Mouse (Mus musculus) liver, embryonic 14.5 days (tissue): ENCODE measurements around the gene Ak8. TPM values are rescaled to one million over a fixed set of nuclear protein-coding genes. Genes with fewer than 3 reads are reported as not detected.

Experiments used
- ATAC-seq: fragments of 200-750 bp; cut with Nextera tagmentation; 2 replicates; pipeline ENCODE4 v1.8.0; 2017; ENCODE audit warnings: moderate number of reproducible peaks, mild to moderate bottlenecking, moderate library complexity; ENCODE audit not compliant: insufficient read depth
- DNase-seq, 3 experiments: peaks; one replicate each; pipeline ENCODE4 v3.0.0-alpha.2; 2012 to 2013; ENCODE audit warnings: low read depth in 3 of 3, low spot score in 3 of 3
- H3K27ac ChIP-seq: fragments of 300-500 bp; sonication (generic); 2 replicates; pipeline ENCODE4 v1.5.1; 2014; ENCODE audit warnings: moderate library complexity, mild to moderate bottlenecking, control low read depth, inconsistent platforms
- H3K27me3 ChIP-seq: fragments of 300-500 bp; sonication (generic); 2 replicates; pipeline ENCODE4 v1.6.1; 2014; ENCODE audit warnings: mild to moderate bottlenecking, low read length, moderate library complexity; ENCODE audit not compliant: control insufficient read depth, insufficient read depth
- H3K36me3 ChIP-seq: fragments of 300-500 bp; sonication (generic); replicated peaks from 2 replicates; pipeline ENCODE4 v1.6.1; 2014; ENCODE audit warnings: low read depth; ENCODE audit not compliant: control insufficient read depth, insufficient read depth
- H3K4me1 ChIP-seq, 2 experiments: fragments of 200-500 bp in 1 of 2; fragments of 300-500 bp in 1 of 2; sonication (generic) in 1 of 2; replicated peaks; 2 replicates each; pipeline ENCODE4 v1.6.1; 2012 to 2014; ENCODE audit warnings: antibody characterized with exemption in 1 of 2, inconsistent platforms in 1 of 2, low read length in 1 of 2; ENCODE audit not compliant: control insufficient read depth in 2 of 2, insufficient read depth in 2 of 2
- H3K4me2 ChIP-seq: fragments of 300-500 bp; sonication (generic); 2 replicates; pipeline ENCODE4 v1.6.1; 2014; ENCODE audit warnings: low read depth, mild to moderate bottlenecking, control low read depth, moderate library complexity
- H3K4me3 ChIP-seq, 2 experiments: fragments of 200-500 bp in 1 of 2; fragments of 300-500 bp in 1 of 2; sonication (generic) in 1 of 2; 2 replicates each; pipeline ENCODE4 v1.5.1; 2012 to 2014; ENCODE audit warnings: low read depth in 2 of 2, low read length in 2 of 2, mild to moderate bottlenecking in 2 of 2, control low read depth in 1 of 2, inconsistent platforms in 1 of 2, moderate library complexity in 1 of 2; ENCODE audit not compliant: insufficient read depth in 1 of 2
- H3K9ac ChIP-seq: fragments of 300-500 bp; sonication (generic); replicated peaks from 2 replicates; pipeline ENCODE4 v1.6.1; 2014; ENCODE audit warnings: mild to moderate bottlenecking, control low read depth, moderate library complexity
- H3K9me3 ChIP-seq: fragments of 300-500 bp; sonication (generic); 2 replicates; pipeline ENCODE4 v1.6.1; 2016; ENCODE audit warnings: low read length, mixed read lengths; ENCODE audit not compliant: control insufficient read depth
- CTCF ChIP-seq: IDR thresholded peaks from 2 replicates; pipeline ENCODE4 v1.5.1; 2016; ENCODE audit warnings: antibody characterized with exemption, low read depth, control low read depth
- EP300 ChIP-seq: IDR thresholded peaks from 2 replicates; pipeline ENCODE4 v1.6.1; 2016; ENCODE audit warnings: antibody characterized with exemption, low read depth
- WGBS: fragments of 180-500 bp; shearing (Covaris S2); extraction: QIAGEN DNeasy Blood & Tissue Kit; methylation state at CpG from one replicate; pipeline ENCODE4 v1.1.7; 2014; ENCODE audit not compliant: insufficient replicate concordance; 5-methylcytosine and 5-hydroxymethylcytosine counted together
- polyA plus RNA-seq, 2 experiments: library from polyadenylated mRNA; depleted of rRNA in 1 of 2; stranded (reverse) in 1 of 2; unstranded in 1 of 2; fragments of >200 nt; fragmentation: Nextera tagmentation in 1 of 2; extraction: Ambion mirVana in 1 of 2; gene quantifications; 2 replicates each; pipeline versions ENCODE4 v1.2.1 to v1.2.3; 2012 to 2014

Gene Ak8
- polyA plus RNA-seq, 2 experiments = 0.18 to 0.24 TPM

DNA sequence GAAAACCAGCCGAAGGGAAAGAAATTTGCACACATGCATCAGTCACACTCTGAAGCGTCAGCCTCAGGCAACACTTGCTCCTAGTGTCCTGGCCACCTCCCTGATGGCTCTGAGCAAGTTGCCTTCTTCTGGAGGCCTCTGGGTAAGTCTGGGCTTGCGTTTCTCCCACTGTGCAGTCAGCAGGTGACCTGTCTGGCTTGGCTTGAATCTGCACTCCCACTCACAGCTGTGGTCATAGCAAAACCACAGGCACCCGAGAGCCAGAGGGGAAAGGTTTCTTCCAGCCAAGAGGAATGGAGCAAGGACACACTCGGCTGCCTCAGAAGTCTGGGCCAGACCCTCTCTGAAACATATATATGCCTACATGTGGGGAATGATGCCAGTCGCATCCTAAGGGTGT lies 108.9 kb downstream of the Ak8 start:
- no peak overlapping the region for H3K4me2 ChIP-seq
- no peaks in the 10 kb centered on the region for H3K4me1 ChIP-seq
- no peak for TF ChIP-seq CTCF
- no peak for TF ChIP-seq EP300
- H3K27me3 ChIP-seq = no peaks in the 10 kb centered on the region
- no peak for ATAC-seq
- no peaks in the 10 kb centered on the region for H3K36me3 ChIP-seq
- 47% methylated on average over 6 of the region's 6 CpGs for WGBS
- no peak overlapping the region for H3K4me3 ChIP-seq
- H3K9me3 ChIP-seq = no peaks in the 10 kb centered on the region
- H3K27ac ChIP-seq = no peak overlapping the region
- H3K9ac ChIP-seq = no peak overlapping the region
- no peak for DNase-seq

DNA sequence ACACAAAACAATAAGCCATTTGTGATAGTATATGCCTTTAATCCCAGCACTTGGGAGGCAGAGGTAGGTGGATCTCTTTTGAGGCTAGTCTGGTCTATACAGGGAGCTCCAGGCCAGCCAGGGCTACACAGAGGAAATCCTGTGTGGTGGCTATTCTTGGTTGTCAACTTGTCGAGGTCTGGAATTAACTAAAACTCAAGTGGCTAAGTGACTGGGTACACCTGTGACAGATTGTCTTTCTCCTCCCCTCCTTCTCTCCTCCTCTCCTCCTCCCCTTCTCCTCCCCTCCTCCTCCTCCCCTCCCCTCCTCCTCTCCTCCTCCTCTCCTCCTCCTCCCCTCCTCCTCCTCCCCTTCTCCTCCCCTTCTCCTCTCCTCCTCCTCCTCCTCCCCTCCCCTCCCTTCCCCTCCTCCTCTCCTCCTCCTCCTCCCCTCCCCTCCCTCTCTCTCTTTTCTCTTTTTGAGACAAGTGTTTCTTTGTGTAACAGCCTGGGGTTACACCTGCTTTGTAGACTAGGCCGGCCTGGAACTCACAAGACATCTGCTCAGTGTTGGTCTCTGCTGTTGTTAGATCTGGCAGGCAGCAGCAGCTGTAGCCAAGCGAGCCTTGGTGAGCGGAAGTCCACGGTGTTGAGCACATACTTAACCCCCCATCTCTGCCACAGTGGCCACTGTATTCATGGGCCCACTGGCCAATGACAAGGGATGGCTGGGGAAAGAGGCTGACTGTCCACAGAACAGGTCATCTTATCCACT lies 110.5 kb downstream of the Ak8 start:
- no peaks in the 10 kb centered on the region for H3K36me3 ChIP-seq
- no peak overlapping the region for H3K4me3 ChIP-seq
- 46% methylated on average over 5 of the region's 5 CpGs for WGBS
- H3K4me2 ChIP-seq = no peak overlapping the region
- no peak for TF ChIP-seq EP300
- TF ChIP-seq CTCF = no peak
- H3K4me1 ChIP-seq = no peaks in the 10 kb centered on the region
- no peaks in the 10 kb centered on the region for H3K9me3 ChIP-seq
- ATAC-seq = no peak
- H3K27me3 ChIP-seq = no peaks in the 10 kb centered on the region
- H3K9ac ChIP-seq = no peak overlapping the region
- H3K27ac ChIP-seq = no peak overlapping the region
- no peak for DNase-seq

DNA sequence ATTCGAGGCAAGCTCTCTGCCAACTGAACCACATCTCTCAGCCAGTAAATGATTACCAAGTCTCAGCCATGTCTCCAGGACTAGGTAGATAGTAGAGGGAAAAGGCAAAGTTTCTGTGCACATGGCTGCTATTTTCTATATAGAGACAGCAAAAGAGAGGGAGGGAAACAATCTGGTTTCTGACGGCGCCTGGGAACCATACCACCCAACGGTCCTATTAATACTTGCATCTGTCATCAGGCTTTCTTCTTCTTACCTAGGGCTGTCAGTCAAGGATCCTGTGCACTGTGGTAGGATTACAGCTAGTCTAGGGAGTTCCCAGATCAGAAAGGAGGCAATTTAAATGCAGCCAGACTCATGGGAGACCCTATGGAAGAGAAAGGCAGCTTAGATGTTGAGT lies 118.9 kb downstream of the Ak8 start:
- ATAC-seq (no peak), DNase-seq (no peak)
- WGBS = 56% methylated on average over 4 of the region's 4 CpGs
- Histone ChIP-seq H3K36me3 (peaks cover 2% of the 10 kb centered on the region), H3K9ac (no peak overlapping the region), H3K4me2 (no peak overlapping the region), H3K27ac (no peak overlapping the region), H3K9me3 (no peaks in the 10 kb centered on the region), H3K27me3 (no peaks in the 10 kb centered on the region), H3K4me1 (no peaks in the 10 kb centered on the region), H3K4me3 (no peak overlapping the region)
- TF ChIP-seq EP300 (no peak), CTCF (no peak)

DNA sequence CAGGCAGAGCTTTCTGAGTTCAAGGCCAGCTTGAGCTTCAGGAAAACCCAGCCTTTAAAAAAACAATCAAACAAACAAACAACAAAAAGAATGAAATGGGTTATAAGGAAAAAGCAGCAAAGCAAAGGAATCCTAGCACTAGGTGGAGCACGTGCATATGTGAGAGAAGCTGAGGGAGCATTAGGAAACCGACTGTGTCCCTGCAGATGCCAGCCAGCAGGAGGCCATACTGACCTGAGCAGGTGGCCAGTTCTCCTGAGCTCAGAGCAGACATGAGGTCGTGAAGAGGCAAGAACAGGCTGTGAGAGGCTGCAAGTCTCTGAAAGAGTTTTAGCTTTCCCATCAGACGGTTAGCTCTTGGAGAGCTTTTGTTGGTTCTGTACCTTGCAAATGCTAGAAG lies 129.3 kb downstream of the Ak8 start:
- TF ChIP-seq CTCF (peak; percentile 60), EP300 (no peak)
- WGBS = 63% methylated on average over 4 of the region's 4 CpGs
- ATAC-seq (no peak), DNase-seq (no peak)
- Histone ChIP-seq H3K27ac (no peak overlapping the region), H3K36me3 (peaks cover 51% of the 10 kb centered on the region), H3K9ac (no peak overlapping the region), H3K9me3 (no peaks in the 10 kb centered on the region), H3K4me2 (no peak overlapping the region), H3K4me1 (no peaks in the 10 kb centered on the region), H3K4me3 (no peak overlapping the region), H3K27me3 (no peaks in the 10 kb centered on the region)

DNA sequence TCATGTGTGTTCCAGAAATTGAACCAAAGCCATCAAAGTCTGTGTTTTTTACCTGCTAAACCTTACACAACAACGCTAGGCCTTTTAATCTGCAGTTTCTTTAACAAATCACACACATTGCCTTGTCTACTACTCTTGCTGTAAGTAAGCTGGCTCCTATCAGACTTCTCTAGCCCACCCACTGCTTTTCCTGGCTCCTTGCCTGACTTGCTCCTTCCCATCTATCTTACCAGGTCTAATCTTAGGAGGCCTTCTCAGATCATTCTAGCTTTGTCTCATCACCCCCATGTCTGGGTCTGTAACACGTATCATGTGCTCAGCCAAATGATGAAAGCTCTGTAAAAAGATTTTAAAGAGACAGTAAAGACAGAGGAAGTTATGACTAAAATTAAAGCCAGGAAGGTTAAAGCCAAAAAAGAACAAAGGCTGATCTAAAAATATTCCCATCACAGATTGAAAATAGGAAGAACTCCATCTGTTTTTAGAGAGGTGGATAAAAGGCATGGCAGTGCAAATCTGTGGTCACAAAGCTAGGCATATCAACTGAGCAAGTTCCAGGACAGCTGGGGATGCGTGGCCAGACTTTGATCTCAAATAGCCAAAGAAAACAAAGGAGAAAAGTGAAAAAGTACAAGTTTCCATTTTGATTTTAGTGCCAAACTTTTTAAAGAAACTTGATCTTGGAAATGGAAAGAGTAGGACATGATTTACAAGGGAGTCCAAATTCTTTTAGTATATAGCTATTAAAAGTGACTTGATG lies 136.4 kb downstream of the Ak8 start:
- Histone ChIP-seq H3K4me1 (peaks cover 3 to 9% of the 10 kb centered on the region in 2 experiments), H3K9me3 (no peaks in the 10 kb centered on the region), H3K9ac (no peak overlapping the region), H3K4me2 (no peak overlapping the region), H3K4me3 (no peak overlapping the region), H3K27me3 (no peaks in the 10 kb centered on the region), H3K36me3 (peaks cover 26% of the 10 kb centered on the region), H3K27ac (no peak overlapping the region)
- TF ChIP-seq CTCF = no peak
- no peak for TF ChIP-seq EP300
- ATAC-seq = no peak
- WGBS = 70% methylated on average over 3 of the region's 3 CpGs
- no peak for DNase-seq
